Mouse (Mus musculus) heart, embryonic 15.5 days (tissue): ENCODE data around the gene Nsun2. TPM values are rescaled to one million over a fixed set of nuclear protein-coding genes. Genes with fewer than 3 reads are reported as not detected.

ENCODE experiments used
- ATAC-seq: fragments of 200-750 bp; cut with Nextera tagmentation; replicated peaks from 2 replicates; pipeline ENCODE4 v1.8.0; 2017; ENCODE audit warnings: low read depth, moderate TSS enrichment; ENCODE audit not compliant: insufficient number of reproducible peaks, insufficient read depth, low FRiP score
- H3K27ac ChIP-seq: fragments of 300-500 bp; sonication (generic); 2 replicates; pipeline ENCODE4 v1.5.1; 2015; ENCODE audit warnings: mild to moderate bottlenecking, inconsistent platforms
- H3K27me3 ChIP-seq: fragments of 300-500 bp; sonication (generic); 2 replicates; pipeline ENCODE4 v1.6.1; 2015; ENCODE audit warnings: inconsistent platforms
- H3K36me3 ChIP-seq: fragments of 300-500 bp; sonication (generic); 2 replicates; pipeline ENCODE4 v1.6.1; 2015; ENCODE audit warnings: mild to moderate bottlenecking, inconsistent platforms
- H3K4me1 ChIP-seq: fragments of 300-500 bp; sonication (generic); replicated peaks from 2 replicates; pipeline ENCODE4 v1.6.1; 2015; ENCODE audit warnings: inconsistent platforms
- H3K4me2 ChIP-seq: fragments of 300-500 bp; sonication (generic); 2 replicates; pipeline ENCODE4 v1.6.1; 2015; ENCODE audit warnings: inconsistent platforms, mild to moderate bottlenecking, moderate library complexity
- H3K4me3 ChIP-seq: fragments of 300-500 bp; sonication (generic); 2 replicates; pipeline ENCODE4 v1.5.1; 2015; ENCODE audit warnings: mild to moderate bottlenecking, inconsistent platforms
- H3K9ac ChIP-seq: fragments of 300-500 bp; sonication (generic); 2 replicates; pipeline ENCODE4 v1.6.1; 2015; ENCODE audit warnings: mild to moderate bottlenecking, inconsistent platforms
- H3K9me3 ChIP-seq: fragments of 300-500 bp; sonication (generic); replicated peaks from 2 replicates; pipeline ENCODE4 v1.6.1; 2016; ENCODE audit warnings: inconsistent platforms
- WGBS: fragments of 180-500 bp; shearing (Covaris S2); methylation state at CpG from one replicate; pipeline ENCODE4 v1.1.7; 2015; ENCODE audit warnings: mixed read lengths; 5-methylcytosine and 5-hydroxymethylcytosine counted together
- polyA plus RNA-seq: library from polyadenylated mRNA; unstranded; fragments of >200 nt; fragmentation: Nextera tagmentation; extraction: Ambion mirVana; gene quantifications from 2 replicates; pipeline ENCODE4 v1.2.1, GENCODE M21; 2015

The Nsun2 gene
- polyA plus RNA-seq: 53.0 and 73.0 TPM in 2 replicates

DNA sequence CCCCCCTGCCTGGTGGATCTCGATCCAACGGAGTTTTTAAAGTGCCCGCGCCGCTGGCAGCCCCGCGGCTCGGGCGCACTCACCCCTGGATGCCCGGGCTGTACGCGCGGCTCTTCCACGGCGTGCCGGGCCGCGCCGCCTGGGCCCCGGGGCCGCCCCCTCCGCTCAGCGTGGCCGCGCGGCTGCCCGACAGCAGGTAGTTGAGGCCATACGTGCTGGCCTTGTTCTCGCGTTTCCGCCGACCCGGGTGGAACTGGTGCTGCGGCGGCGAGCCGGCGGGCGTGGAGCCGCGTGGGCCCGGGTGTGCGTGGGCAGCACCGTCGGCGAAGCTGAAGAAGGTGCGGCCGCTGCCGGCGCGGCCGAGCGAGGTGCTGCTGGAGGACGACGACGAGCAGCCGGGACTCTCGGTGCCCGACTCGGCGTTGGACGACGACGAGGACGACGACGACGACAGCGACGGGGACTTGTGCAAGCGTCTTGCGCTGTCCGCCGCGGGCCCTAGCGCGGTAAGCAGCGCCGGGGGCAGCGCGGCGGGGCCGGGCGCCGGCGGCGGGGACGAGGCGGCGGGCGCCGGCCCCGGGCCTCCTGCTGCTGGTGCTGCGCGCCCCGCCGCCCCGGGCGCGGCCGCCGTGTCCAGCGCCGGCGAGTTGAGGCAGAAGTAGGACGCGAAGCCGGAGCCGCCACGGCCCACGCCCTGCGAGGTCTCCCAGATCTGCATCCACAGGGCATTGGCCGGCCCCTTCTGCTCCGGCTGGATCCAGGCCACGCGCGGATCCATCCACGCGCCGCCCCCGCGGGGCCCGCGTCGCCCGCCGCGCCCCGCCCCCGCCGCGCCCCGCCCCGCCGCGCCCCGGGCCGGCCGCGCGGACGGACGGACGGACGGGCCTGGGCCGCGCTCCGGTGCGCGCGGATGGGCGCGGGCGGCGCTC, at the start of gene Nsun2:
Gene Nsun2, plus strand, starts transcription at position 342 of the 929 bp plus-strand sequence.
- Histone ChIP-seq H3K4me2 (peak within 1 kb of the TSS; percentile 92), H3K27me3 (no peaks in the 10 kb centered on the region), H3K4me3 (peak within 1 kb of the TSS; percentile 77), H3K9me3 (no peaks in the 10 kb centered on the region), H3K36me3 (no peaks in the 10 kb centered on the region; the same call in 1 of the 2 replicates), H3K4me1 (peaks cover 46% of the 10 kb centered on the region), H3K9ac (peak within 1 kb of the TSS; percentile 88), H3K27ac (peak within 1 kb of the TSS; percentile 94)
- ATAC-seq: peak; percentile 33; the same call in 1 of the 2 replicates
- WGBS: under 1% methylated on average over 123 of the region's 155 CpGs

DNA sequence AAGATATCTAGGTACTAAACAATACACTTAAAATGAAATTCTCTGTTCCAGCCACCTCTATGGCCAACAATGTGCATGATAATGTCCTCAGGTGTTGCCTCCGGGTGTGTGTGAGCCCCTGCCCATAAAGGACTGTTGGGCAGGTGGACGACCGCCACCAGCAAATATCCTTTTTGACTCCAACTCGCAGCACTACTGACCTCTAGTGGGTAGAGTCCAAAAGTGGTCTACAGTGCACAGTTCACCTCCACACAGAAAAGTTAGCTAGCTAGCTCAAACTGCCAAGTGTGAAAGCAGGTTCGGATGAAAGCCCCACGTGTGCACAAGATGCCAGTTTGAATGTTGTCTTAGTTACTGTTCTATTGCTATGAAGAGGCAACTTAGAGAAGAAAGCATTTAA, 48.2 kb upstream of the Nsun2 start:
- Histone ChIP-seq H3K27me3 (peaks cover 43% of the 10 kb centered on the region), H3K27ac (no peak overlapping the region), H3K4me2 (no peak overlapping the region), H3K36me3 (no peaks in the 10 kb centered on the region), H3K9ac (no peak overlapping the region), H3K4me1 (peaks cover 38% of the 10 kb centered on the region), H3K4me3 (no peak overlapping the region), H3K9me3 (no peaks in the 10 kb centered on the region)
- 13% methylated on average over 6 of the region's 6 CpGs for WGBS
- no peak for ATAC-seq

- H3K4me1 ChIP-seq: peaks cover 35% of the 10 kb centered on the region
- H3K27ac ChIP-seq: no peak overlapping the region
- no peak overlapping the region for H3K4me3 ChIP-seq
- H3K9ac ChIP-seq: no peak overlapping the region
- H3K27me3 ChIP-seq: peaks cover 43% of the 10 kb centered on the region
- ATAC-seq: no peak
- H3K9me3 ChIP-seq: no peaks in the 10 kb centered on the region
- no peak overlapping the region for H3K4me2 ChIP-seq
- 58% methylated on average over 7 of the region's 7 CpGs for WGBS
- no peaks in the 10 kb centered on the region for H3K36me3 ChIP-seq
Measured at GRCm38 (mm10) chr13:69485833-69486232, 47.7 kb upstream of the Nsun2 start.

DNA sequence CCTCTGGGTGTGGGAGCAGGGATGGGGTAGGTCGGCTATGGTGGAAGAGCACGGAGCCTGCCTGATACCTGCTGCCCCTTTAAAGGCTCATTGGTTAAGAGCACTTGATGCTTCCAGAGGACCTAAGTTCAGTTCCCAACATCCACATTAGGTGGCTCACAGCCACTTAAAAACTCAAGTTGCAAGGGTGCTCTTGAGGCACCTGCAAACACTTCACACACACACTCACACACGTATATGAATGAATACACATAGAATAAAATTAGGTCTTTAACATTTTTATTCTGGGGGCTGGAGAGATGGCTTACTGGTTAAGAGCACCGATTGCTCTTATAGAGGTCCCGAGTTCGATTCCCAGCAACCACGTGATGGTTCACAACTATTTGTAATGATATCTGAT, 46.4 kb upstream of the Nsun2 start:
- no peak for ATAC-seq
- Histone ChIP-seq H3K36me3 (no peaks in the 10 kb centered on the region), H3K9ac (no peak overlapping the region), H3K4me1 (peaks cover 22% of the 10 kb centered on the region), H3K4me3 (no peak overlapping the region), H3K4me2 (no peak overlapping the region; the same call in 1 of the 2 replicates), H3K9me3 (no peaks in the 10 kb centered on the region), H3K27ac (no peak overlapping the region), H3K27me3 (peaks cover 43% of the 10 kb centered on the region)
- 78% methylated on average over 7 of the region's 7 CpGs for WGBS

DNA sequence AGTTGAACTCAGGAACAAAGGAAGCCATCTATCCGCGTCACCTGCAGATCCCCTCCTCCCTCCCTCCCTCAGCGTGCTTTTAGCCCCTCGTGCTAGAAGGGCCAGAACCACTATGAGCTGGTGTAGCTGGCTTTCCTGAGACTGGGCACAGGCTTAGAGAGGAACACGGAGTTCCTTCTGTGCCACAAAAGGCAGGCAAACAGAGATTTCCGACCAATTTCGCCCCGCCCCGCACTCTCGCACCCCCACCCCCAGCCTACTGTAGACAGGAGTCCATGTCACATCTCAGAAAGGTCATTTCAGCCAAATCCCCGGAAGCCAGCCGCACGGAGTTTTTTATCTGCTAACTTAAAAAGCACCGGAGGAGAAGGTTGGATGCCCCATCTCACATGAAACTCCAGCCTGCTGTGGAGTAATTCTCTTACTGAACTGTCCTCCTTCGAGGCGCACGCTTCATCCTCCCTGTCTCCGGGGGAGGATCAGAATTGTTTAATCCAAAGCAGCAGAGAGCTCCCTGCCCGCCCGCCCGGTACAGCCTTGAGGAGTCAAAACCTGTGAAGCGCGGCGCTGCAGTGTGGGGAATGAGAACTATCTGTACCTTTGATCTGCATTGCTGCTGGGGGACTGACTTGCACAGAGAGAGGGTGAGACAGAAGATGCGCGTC, 45.8 kb upstream of the Nsun2 start:
- Histone ChIP-seq H3K9me3 (no peaks in the 10 kb centered on the region), H3K9ac (peak overlapping the region; percentile 9; the same call in 1 of the 2 replicates), H3K4me3 (peak overlapping the region; percentile 38), H3K4me2 (peak overlapping the region; percentile 63), H3K27ac (no peak overlapping the region), H3K4me1 (peaks cover 19% of the 10 kb centered on the region), H3K27me3 (peaks cover 41% of the 10 kb centered on the region), H3K36me3 (no peaks in the 10 kb centered on the region)
- 1% methylated on average over 26 of the region's 26 CpGs for WGBS
- no peak for ATAC-seq

GRCm38 (mm10) chr13:69488565-69489255, 44.8 kb upstream of the Nsun2 start:
- Histone ChIP-seq H3K4me3 (no peak overlapping the region), H3K27me3 (peaks cover 32% of the 10 kb centered on the region), H3K4me1 (peaks cover 17% of the 10 kb centered on the region), H3K9me3 (no peaks in the 10 kb centered on the region), H3K27ac (no peak overlapping the region), H3K36me3 (no peaks in the 10 kb centered on the region), H3K9ac (no peak overlapping the region), H3K4me2 (no peak overlapping the region)
- 32% methylated on average over 13 of the region's 13 CpGs for WGBS
- ATAC-seq: no peak

GRCm38 (mm10) chr13:69489777-69490176, 43.8 kb upstream of the Nsun2 start:
- H3K4me2 ChIP-seq: no peak overlapping the region
- H3K9me3 ChIP-seq: no peaks in the 10 kb centered on the region
- H3K36me3 ChIP-seq: no peaks in the 10 kb centered on the region
- H3K4me3 ChIP-seq: no peak overlapping the region
- 76% methylated on average over 9 of the region's 9 CpGs for WGBS
- no peak overlapping the region for H3K27ac ChIP-seq
- H3K4me1 ChIP-seq: peaks cover 17% of the 10 kb centered on the region
- peaks cover 24% of the 10 kb centered on the region for H3K27me3 ChIP-seq
- no peak for ATAC-seq
- no peak overlapping the region for H3K9ac ChIP-seq

- Histone ChIP-seq H3K36me3 (peaks cover 9% of the 10 kb centered on the region; the same call in 1 of the 2 replicates), H3K9ac (no peak overlapping the region), H3K4me2 (no peak overlapping the region), H3K27ac (no peak overlapping the region), H3K27me3 (peaks cover 9% of the 10 kb centered on the region; the same call in 1 of the 2 replicates), H3K4me1 (peaks cover 9% of the 10 kb centered on the region; the same call in 1 of the 2 replicates), H3K9me3 (no peaks in the 10 kb centered on the region), H3K4me3 (no peak overlapping the region)
- WGBS: 31% methylated on average over 7 of the region's 7 CpGs
- peak; percentile 37; the same call in 1 of the 2 replicates for ATAC-seq
Measured at GRCm38 (mm10) chr13:69492876-69493463, 40.6 kb upstream of the Nsun2 start.

GRCm38 (mm10) chr13:69498276-69498675, 35.3 kb upstream of the Nsun2 start:
- WGBS: 45% methylated on average over 5 of the region's 5 CpGs
- no peaks in the 10 kb centered on the region for H3K27me3 ChIP-seq
- H3K4me1 ChIP-seq: peaks cover 4% of the 10 kb centered on the region; the same call in 1 of the 2 replicates
- H3K27ac ChIP-seq: peak overlapping the region; percentile 76
- H3K4me2 ChIP-seq: no peak overlapping the region
- H3K9me3 ChIP-seq: no peaks in the 10 kb centered on the region
- no peak overlapping the region for H3K4me3 ChIP-seq
- peak; percentile 84 for ATAC-seq
- H3K9ac ChIP-seq: no peak overlapping the region
- peaks cover 51% of the 10 kb centered on the region for H3K36me3 ChIP-seq

DNA sequence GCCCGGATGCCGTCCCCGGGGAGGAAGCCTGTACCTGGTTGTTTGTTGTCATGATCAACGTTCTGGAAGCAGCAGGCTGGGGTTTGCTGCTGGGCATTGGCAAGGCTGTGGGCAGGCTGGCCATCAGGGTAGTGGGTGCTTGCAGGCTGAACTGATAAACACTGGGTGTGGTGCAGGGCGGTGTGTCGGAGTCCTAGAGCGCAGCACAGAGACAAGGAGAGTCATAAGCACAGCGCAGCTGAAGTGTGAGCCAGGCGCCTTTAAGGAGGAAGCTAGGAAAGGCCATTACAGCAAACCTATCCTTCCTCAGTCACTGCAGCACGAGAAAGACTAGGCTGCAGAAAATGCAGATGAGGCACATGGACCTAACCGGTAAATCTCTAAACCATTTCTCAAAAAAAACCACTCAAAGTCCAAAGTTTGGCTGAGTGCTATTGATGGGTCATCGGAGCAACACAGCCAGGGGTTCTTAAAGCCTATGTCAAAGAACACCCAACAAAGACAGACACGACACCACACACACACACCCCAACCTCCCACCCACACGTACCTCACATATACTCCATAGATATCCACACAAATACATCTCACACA, 31.3 kb upstream of the Nsun2 start:
- H3K27ac ChIP-seq: no peak overlapping the region
- no peaks in the 10 kb centered on the region for H3K9me3 ChIP-seq
- WGBS: 92% methylated on average over 14 of the region's 14 CpGs
- peaks cover 79% of the 10 kb centered on the region for H3K36me3 ChIP-seq
- peaks cover 11% of the 10 kb centered on the region; the same call in 1 of the 2 replicates for H3K4me1 ChIP-seq
- H3K9ac ChIP-seq: no peak overlapping the region
- no peak overlapping the region for H3K4me2 ChIP-seq
- H3K27me3 ChIP-seq: no peaks in the 10 kb centered on the region
- no peak overlapping the region for H3K4me3 ChIP-seq
- ATAC-seq: no peak
